Mouse (Mus musculus): Measurements from ENCODE around the gene Gtf2h3. TPM values are rescaled to one million over a fixed set of nuclear protein-coding genes. Genes with fewer than 3 reads are reported as not detected.

The Gtf2h3 gene
- polyA plus RNA-seq (2015; fragmentation: Nextera tagmentation; extraction: Ambion mirVana), result 36.3 and 40.2 TPM in 2 replicates

DNA sequence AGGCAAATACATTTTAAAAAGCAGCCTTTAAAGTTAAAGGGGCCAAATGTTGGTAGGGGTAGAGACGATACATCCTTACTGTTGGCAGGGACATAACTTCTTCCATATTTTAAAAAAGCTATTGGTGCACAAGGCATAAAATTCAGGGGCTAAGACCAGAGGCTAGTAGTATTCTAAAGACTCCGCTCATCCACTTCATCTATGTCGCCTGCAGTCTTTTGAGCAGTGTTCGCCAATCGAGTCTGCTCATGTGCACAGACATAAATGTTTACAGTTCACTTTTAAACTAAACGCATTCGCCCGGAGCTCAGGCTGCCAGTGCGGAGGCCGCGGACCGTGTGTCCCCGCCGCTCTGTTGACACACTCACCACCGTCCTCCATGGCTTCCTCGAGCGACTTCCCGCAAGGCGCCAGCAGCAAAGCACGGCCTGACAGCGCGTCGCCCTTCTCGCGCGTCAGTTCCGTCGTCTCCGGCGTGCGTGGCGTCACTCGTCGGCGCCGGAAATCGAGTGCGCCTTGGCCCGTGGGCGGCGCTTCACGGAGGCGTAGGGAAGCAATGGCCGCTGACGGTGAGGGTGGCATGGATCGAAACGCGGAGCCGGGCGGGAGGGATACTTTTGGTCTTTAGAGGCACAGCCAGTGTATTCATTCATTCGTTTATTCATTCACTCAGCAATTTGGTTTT lies at the start of gene Gtf2h3, which contains the start of gene Eif2b1:
Gene Gtf2h3 (plus strand): TSS at position 508 of the 685 bp plus-strand sequence.
Gene Eif2b1 (minus strand): TSS at position 499 of the 685 bp plus-strand sequence.
- no peak within 1 kb of the TSS for H3K27ac ChIP-seq (ENCODE audit: low read depth, low read length)

DNA sequence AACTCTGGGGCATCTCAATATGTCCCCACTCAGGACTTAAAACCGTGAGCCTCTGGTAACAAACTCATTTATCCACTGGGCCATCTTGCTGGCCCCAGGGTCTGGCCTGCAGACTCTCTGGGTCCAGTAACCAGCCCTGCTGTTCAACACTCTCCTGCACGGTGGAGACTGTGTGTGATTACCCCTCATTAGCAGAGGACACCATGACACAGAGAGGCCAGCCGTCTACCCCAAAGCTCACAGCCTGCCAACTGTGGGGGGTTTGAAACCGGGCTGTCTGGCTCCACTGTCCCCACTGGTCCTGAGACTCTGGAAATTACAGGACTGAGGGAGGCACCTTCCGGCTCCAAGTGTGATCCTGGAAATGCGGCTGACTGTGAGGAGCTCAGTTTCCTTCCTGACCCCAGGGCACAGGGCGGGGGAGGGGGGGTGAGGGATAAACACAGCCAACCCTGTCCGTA lies 49.7 kb upstream of the Gtf2h3 start:
- H3K4me2 ChIP-seq (ENCODE audit: low read length), result peak overlapping the region; percentile 84
- peaks cover 24% of the 10 kb centered on the region for H3K4me1 ChIP-seq (ENCODE audit: control insufficient read depth, insufficient read depth, low read depth, low read length)
- peak overlapping the region; percentile 23; the same call in 1 of the 2 replicates for H3K27ac ChIP-seq (ENCODE audit: low read depth, low read length)
- H3K9ac ChIP-seq (ENCODE audit: low read depth, low read length), result peak overlapping the region; percentile 14
- peak overlapping the region; percentile 25 for H3K4me3 ChIP-seq (ENCODE audit: low read length)
- no peaks in the 10 kb centered on the region for H3K36me3 ChIP-seq (ENCODE audit: control insufficient read depth, insufficient read depth, low read length)
- 34% methylated on average over 8 of the region's 8 CpGs for WGBS
- H3K27me3 ChIP-seq (replicated peaks; ENCODE audit: control insufficient read depth, insufficient read depth, low read length), result no peaks in the 10 kb centered on the region
- no peaks in the 10 kb centered on the region for H3K9me3 ChIP-seq (ENCODE audit: control insufficient read depth, low read length)
- ATAC-seq, result no peak

More for the DNA sequence above, at the start of gene Gtf2h3, which contains the start of gene Eif2b1:
- Histone ChIP-seq H3K9me3 (ENCODE audit: control insufficient read depth, low read length) (no peaks in the 10 kb centered on the region), H3K4me2 (ENCODE audit: low read length) (peak within 1 kb of the TSS; percentile 85), H3K9ac (ENCODE audit: low read depth, low read length) (peak within 1 kb of the TSS; percentile 74), H3K36me3 (ENCODE audit: control insufficient read depth, insufficient read depth, low read length) (peaks cover 19% of the 10 kb centered on the region), H3K4me1 (ENCODE audit: control insufficient read depth, insufficient read depth, low read depth, low read length) (peaks cover 18% of the 10 kb centered on the region), H3K27me3 (replicated peaks; ENCODE audit: control insufficient read depth, insufficient read depth, low read length) (no peaks in the 10 kb centered on the region), H3K4me3 (ENCODE audit: low read length) (peak within 1 kb of the TSS; percentile 72)
- peak; percentile 94 for ATAC-seq
- WGBS, result 1% methylated on average over 51 of the region's 51 CpGs

DNA sequence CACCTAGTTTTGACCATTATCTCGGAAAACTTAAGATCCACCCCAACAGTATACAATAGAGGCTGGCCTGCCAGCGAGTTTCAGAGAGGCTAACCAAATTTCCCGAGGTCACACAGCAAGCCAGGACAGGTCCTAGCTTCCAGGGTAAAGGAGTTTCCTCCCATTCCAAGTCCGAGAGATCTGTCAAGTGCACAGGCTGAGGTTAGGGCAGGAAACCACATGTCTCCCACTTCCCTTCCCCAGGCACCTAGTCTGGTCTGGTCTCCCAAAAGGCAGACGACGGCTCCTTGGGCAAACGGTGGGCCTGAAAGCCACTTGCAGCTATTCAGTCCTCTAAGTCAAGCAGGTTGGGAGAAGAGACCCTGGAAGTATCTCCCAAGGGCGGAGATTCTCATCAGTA lies 49.2 kb upstream of the Gtf2h3 start:
- Histone ChIP-seq H3K4me2 (ENCODE audit: low read length) (peak overlapping the region; percentile 84), H3K9me3 (ENCODE audit: control insufficient read depth, low read length) (no peaks in the 10 kb centered on the region), H3K4me3 (ENCODE audit: low read length) (peak overlapping the region; percentile 82), H3K4me1 (ENCODE audit: control insufficient read depth, insufficient read depth, low read depth, low read length) (peaks cover 24% of the 10 kb centered on the region), H3K27ac (ENCODE audit: low read depth, low read length) (no peak overlapping the region), H3K36me3 (ENCODE audit: control insufficient read depth, insufficient read depth, low read length) (no peaks in the 10 kb centered on the region), H3K27me3 (replicated peaks; ENCODE audit: control insufficient read depth, insufficient read depth, low read length) (no peaks in the 10 kb centered on the region), H3K9ac (ENCODE audit: low read depth, low read length) (peak overlapping the region; percentile 84)
- 65% methylated on average over 8 of the region's 8 CpGs for WGBS
- no peak for ATAC-seq

DNA sequence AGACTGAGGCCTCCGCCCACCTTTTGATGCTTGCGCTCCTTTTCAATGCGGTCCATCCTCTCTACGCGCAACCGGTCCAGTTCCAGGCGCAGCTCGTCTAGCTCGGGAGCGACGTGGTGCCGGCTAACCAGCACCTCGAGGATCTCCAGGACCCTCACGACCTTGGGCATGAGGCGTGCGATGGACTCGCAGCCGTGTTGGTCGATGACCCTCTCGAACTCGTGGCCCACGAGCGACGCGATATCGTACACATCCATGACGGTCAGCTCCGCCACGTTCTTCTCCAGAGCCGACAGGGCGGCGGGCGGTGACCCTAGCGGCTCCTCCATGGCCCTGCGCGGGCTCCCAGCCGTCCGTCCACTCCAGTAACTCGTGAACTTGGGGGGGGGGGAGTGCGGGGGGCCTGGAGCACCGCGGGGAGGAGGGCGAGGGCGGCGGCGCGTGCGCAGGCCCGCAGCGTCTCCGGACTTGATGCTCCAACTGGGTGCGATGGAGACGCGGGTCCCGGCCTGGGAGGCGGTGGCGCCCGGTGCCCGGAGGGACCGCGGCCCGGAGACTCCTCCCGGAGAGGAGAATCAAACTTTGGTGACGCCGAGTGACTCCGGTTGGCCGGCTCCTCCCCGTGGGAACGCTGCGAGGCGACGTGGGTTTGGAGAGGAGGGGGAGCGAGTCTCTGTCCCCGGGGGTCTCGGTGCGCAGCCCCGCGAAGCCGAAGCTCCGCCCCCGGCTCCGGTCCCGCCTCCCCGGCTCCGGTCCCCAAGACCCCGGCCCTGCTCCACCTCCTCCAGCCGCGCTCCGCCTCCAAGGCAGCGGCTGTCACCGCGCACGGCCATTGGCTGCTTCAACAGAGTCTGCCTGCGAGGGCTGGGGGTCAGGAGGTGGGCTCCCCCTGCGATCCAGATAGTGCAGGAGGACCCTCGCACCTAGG lies 48.0 kb upstream of the Gtf2h3 start, which contains the start of gene Rilpl1:
Gene Rilpl1 (minus strand): TSS at position 737 of the 928 bp plus-strand sequence.
- H3K4me2 ChIP-seq (ENCODE audit: low read length), result peak within 1 kb of the TSS; percentile 84
- H3K9me3 ChIP-seq (ENCODE audit: control insufficient read depth, low read length), result no peaks in the 10 kb centered on the region
- H3K27me3 ChIP-seq (replicated peaks; ENCODE audit: control insufficient read depth, insufficient read depth, low read length), result no peaks in the 10 kb centered on the region
- ATAC-seq, result peak; percentile 93
- H3K27ac ChIP-seq (ENCODE audit: low read depth, low read length), result peak within 1 kb of the TSS; percentile 86
- H3K9ac ChIP-seq (ENCODE audit: low read depth, low read length), result peak within 1 kb of the TSS; percentile 84
- peaks cover 24% of the 10 kb centered on the region for H3K4me1 ChIP-seq (ENCODE audit: control insufficient read depth, insufficient read depth, low read depth, low read length)
- under 1% methylated on average over 74 of the region's 96 CpGs for WGBS
- no peaks in the 10 kb centered on the region for H3K36me3 ChIP-seq (ENCODE audit: control insufficient read depth, insufficient read depth, low read length)
- peak within 1 kb of the TSS; percentile 82 for H3K4me3 ChIP-seq (ENCODE audit: low read length)

DNA sequence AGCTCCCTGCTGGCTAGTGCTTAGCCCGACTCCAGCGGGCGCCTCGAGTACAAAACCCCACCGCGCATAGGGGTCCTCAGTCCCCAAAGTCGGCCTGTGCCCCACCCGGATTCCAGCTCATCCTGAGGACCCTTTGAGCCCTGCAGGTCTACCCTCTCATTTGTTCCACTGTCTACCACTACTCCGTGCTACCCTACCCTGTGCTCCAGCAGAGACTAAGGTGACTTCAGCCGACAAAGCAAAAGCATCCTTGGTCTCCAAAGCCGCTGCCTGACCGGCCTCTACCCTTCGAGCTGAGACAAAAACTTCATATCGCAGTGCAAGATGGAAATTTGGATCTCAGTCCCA lies 47.4 kb upstream of the Gtf2h3 start:
- Histone ChIP-seq H3K4me1 (ENCODE audit: control insufficient read depth, insufficient read depth, low read depth, low read length) (peaks cover 24% of the 10 kb centered on the region), H3K36me3 (ENCODE audit: control insufficient read depth, insufficient read depth, low read length) (no peaks in the 10 kb centered on the region), H3K27me3 (replicated peaks; ENCODE audit: control insufficient read depth, insufficient read depth, low read length) (no peaks in the 10 kb centered on the region), H3K4me2 (ENCODE audit: low read length) (peak overlapping the region; percentile 84), H3K9ac (ENCODE audit: low read depth, low read length) (peak overlapping the region; percentile 84), H3K4me3 (ENCODE audit: low read length) (peak overlapping the region; percentile 82), H3K9me3 (ENCODE audit: control insufficient read depth, low read length) (no peaks in the 10 kb centered on the region), H3K27ac (ENCODE audit: low read depth, low read length) (peak overlapping the region; percentile 86)
- WGBS, result 13% methylated on average over 14 of the region's 14 CpGs
- no peak; the same call in 1 of the 2 replicates for ATAC-seq

DNA sequence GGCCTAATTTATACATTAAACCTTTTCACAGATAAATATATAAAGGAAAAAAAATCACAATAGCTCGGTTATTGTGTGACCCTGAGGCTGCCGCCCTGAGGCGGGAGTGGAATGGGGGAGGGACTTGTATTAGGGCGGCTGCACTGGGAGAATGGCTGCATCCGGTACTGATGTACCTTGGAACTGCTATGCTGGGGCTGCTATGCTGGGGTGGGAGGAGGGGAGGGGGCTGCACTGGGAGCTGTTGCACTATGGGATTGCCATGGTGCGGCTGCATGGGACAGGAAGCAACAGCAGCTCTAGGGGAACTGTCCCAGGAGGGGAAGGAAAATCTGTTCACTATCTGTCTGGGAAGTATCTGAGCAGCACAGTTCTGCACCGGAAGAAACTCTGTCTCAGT lies 46.5 kb upstream of the Gtf2h3 start:
- no peak overlapping the region for H3K4me3 ChIP-seq (ENCODE audit: low read length)
- 36% methylated on average over 7 of the region's 7 CpGs for WGBS
- H3K36me3 ChIP-seq (ENCODE audit: control insufficient read depth, insufficient read depth, low read length), result no peaks in the 10 kb centered on the region
- no peaks in the 10 kb centered on the region for H3K27me3 ChIP-seq (replicated peaks; ENCODE audit: control insufficient read depth, insufficient read depth, low read length)
- H3K9me3 ChIP-seq (ENCODE audit: control insufficient read depth, low read length), result no peaks in the 10 kb centered on the region
- peaks cover 24% of the 10 kb centered on the region for H3K4me1 ChIP-seq (ENCODE audit: control insufficient read depth, insufficient read depth, low read depth, low read length)
- H3K27ac ChIP-seq (ENCODE audit: low read depth, low read length), result no peak overlapping the region
- H3K4me2 ChIP-seq (ENCODE audit: low read length), result no peak overlapping the region
- H3K9ac ChIP-seq (ENCODE audit: low read depth, low read length), result no peak overlapping the region
- no peak for ATAC-seq

DNA sequence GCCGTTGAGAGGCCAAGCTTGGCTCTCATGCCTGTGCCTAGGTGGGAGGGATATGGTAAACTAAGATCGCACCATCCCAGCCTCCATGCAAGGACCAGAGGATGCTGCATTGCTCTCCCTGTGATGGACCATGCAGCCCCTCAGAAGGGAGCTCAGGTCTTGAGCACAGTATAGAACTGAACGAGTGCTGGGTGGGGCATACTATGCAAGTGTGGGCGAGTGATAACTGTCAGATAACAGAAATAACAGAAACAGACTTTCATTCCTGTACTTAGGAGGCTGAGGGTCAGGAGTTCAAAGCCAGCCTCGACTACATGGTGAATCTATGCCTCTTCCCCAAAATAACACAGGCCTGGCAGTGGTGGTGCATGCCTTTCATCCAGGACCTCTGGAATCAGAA lies 43.9 kb upstream of the Gtf2h3 start:
- H3K9me3 ChIP-seq (ENCODE audit: control insufficient read depth, low read length), result no peaks in the 10 kb centered on the region
- WGBS, result 66% methylated on average over 5 of the region's 5 CpGs
- no peak for ATAC-seq
- peaks cover 6% of the 10 kb centered on the region for H3K4me1 ChIP-seq (ENCODE audit: control insufficient read depth, insufficient read depth, low read depth, low read length)
- H3K27me3 ChIP-seq (replicated peaks; ENCODE audit: control insufficient read depth, insufficient read depth, low read length), result no peaks in the 10 kb centered on the region
- no peak overlapping the region for H3K9ac ChIP-seq (ENCODE audit: low read depth, low read length)
- H3K36me3 ChIP-seq (ENCODE audit: control insufficient read depth, insufficient read depth, low read length), result no peaks in the 10 kb centered on the region
- no peak overlapping the region for H3K27ac ChIP-seq (ENCODE audit: low read depth, low read length)
- no peak overlapping the region for H3K4me2 ChIP-seq (ENCODE audit: low read length)
- H3K4me3 ChIP-seq (ENCODE audit: low read length), result no peak overlapping the region

DNA sequence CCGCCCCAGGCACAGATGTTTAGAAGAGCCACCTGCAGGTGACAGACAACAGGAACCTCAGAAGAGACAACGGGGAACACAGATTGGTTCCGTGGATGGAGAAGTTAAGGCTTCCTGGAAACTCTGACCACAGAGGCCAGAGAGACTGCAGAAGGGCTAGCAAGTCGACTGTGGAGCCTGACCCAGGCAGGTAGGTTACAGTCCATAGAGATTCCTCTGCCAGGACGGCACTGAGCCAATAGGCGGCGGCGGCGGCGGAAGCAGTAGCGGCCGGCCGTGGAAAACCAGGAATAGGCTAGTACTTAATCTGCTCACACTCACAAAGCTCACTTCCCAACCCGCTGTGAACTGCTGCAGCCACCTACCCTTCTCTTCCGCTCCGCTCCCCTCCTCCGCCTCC lies 42.2 kb upstream of the Gtf2h3 start:
- Histone ChIP-seq H3K4me2 (ENCODE audit: low read length) (peak overlapping the region; percentile 49), H3K27me3 (replicated peaks; ENCODE audit: control insufficient read depth, insufficient read depth, low read length) (no peaks in the 10 kb centered on the region), H3K36me3 (ENCODE audit: control insufficient read depth, insufficient read depth, low read length) (no peaks in the 10 kb centered on the region), H3K4me3 (ENCODE audit: low read length) (peak overlapping the region; percentile 18; the same call in 1 of the 2 replicates), H3K9me3 (ENCODE audit: control insufficient read depth, low read length) (no peaks in the 10 kb centered on the region), H3K9ac (ENCODE audit: low read depth, low read length) (peak overlapping the region; percentile 20; the same call in 1 of the 2 replicates), H3K27ac (ENCODE audit: low read depth, low read length) (no peak overlapping the region), H3K4me1 (ENCODE audit: control insufficient read depth, insufficient read depth, low read depth, low read length) (peaks cover 6% of the 10 kb centered on the region)
- no peak for ATAC-seq
- 7% methylated on average over 17 of the region's 17 CpGs for WGBS
